Mouse (Mus musculus): Measurements from ENCODE around the gene Plcb4. TPM values are rescaled to one million over a fixed set of nuclear protein-coding genes. Genes with fewer than 3 reads are reported as not detected.
A peak's percentile ranks its signal among the peaks of the same experiment; 100 is the strongest.

The Plcb4 gene
- polyA plus RNA-seq, 1 experiment from 2014 or later, result 33.8 TPM

GRCm38 (mm10) chr2:135838651-135839286 is 180.0 kb downstream of the Plcb4 start:
- H3K9me3 ChIP-seq (replicated peaks; ENCODE audit: control insufficient read depth, low read length), result no peaks in the 10 kb centered on the region
- H3K27ac ChIP-seq (ENCODE audit: low read depth, low read length), result 0 out of 2 replicates have a peak overlapping the region, but pooled peaks have one; percentile 22
- ATAC-seq (replicated peaks; ENCODE audit: insufficient number of reproducible peaks, low FRiP score, low TSS enrichment), result no peak
- no peaks in the 10 kb centered on the region for H3K27me3 ChIP-seq (ENCODE audit: control insufficient read depth, insufficient read depth, low read length)
- H3K4me1 ChIP-seq (ENCODE audit: control insufficient read depth, insufficient read depth, low read length), result peaks cover 17% of the 10 kb centered on the region
- H3K4me2 ChIP-seq, result no peak overlapping the region
- no peak overlapping the region for H3K9ac ChIP-seq (ENCODE audit: low read depth, low read length)
- 71% methylated on average over 8 of the region's 8 CpGs for WGBS (ENCODE audit: insufficient replicate concordance)
- H3K36me3 ChIP-seq (ENCODE audit: control insufficient read depth, insufficient read depth, low read length), result no peaks in the 10 kb centered on the region
- no peak overlapping the region for H3K4me3 ChIP-seq (ENCODE audit: low read depth, low read length)

GRCm38 (mm10) chr2:135843721-135844120 is 184.9 kb downstream of the Plcb4 start:
- ATAC-seq (replicated peaks; ENCODE audit: insufficient number of reproducible peaks, low FRiP score, low TSS enrichment), result no peak
- Histone ChIP-seq H3K9ac (ENCODE audit: low read depth, low read length) (no peak overlapping the region), H3K27me3 (ENCODE audit: control insufficient read depth, insufficient read depth, low read length) (no peaks in the 10 kb centered on the region), H3K4me3 (ENCODE audit: low read depth, low read length) (no peak overlapping the region), H3K36me3 (ENCODE audit: control insufficient read depth, insufficient read depth, low read length) (no peaks in the 10 kb centered on the region), H3K4me2 (no peak overlapping the region), H3K9me3 (replicated peaks; ENCODE audit: control insufficient read depth, low read length) (no peaks in the 10 kb centered on the region), H3K27ac (ENCODE audit: low read depth, low read length) (no peak overlapping the region), H3K4me1 (ENCODE audit: control insufficient read depth, insufficient read depth, low read length) (peaks cover 3% of the 10 kb centered on the region)
- WGBS (ENCODE audit: insufficient replicate concordance), result 60% methylated on average over 8 of the region's 8 CpGs

GRCm38 (mm10) chr2:135846903-135847302 is 188.1 kb downstream of the Plcb4 start:
- H3K27me3 ChIP-seq (ENCODE audit: control insufficient read depth, insufficient read depth, low read length), result no peaks in the 10 kb centered on the region
- no peaks in the 10 kb centered on the region for H3K4me1 ChIP-seq (ENCODE audit: control insufficient read depth, insufficient read depth, low read length)
- no peaks in the 10 kb centered on the region for H3K36me3 ChIP-seq (ENCODE audit: control insufficient read depth, insufficient read depth, low read length)
- 77% methylated on average over 3 of the region's 3 CpGs for WGBS (ENCODE audit: insufficient replicate concordance)
- no peaks in the 10 kb centered on the region for H3K9me3 ChIP-seq (replicated peaks; ENCODE audit: control insufficient read depth, low read length)
- H3K4me3 ChIP-seq (ENCODE audit: low read depth, low read length), result no peak overlapping the region
- H3K9ac ChIP-seq (ENCODE audit: low read depth, low read length), result no peak overlapping the region
- no peak overlapping the region for H3K4me2 ChIP-seq
- H3K27ac ChIP-seq (ENCODE audit: low read depth, low read length), result no peak overlapping the region
- no peak for ATAC-seq (replicated peaks; ENCODE audit: insufficient number of reproducible peaks, low FRiP score, low TSS enrichment)

- WGBS (ENCODE audit: insufficient replicate concordance), result 85% methylated on average over 6 of the region's 6 CpGs
- no peak for ATAC-seq (replicated peaks; ENCODE audit: insufficient number of reproducible peaks, low FRiP score, low TSS enrichment)
- no peak overlapping the region for H3K9ac ChIP-seq (ENCODE audit: low read depth, low read length)
Measured at GRCm38 (mm10) chr2:135847738-135848137, 188.9 kb downstream of the Plcb4 start.

DNA sequence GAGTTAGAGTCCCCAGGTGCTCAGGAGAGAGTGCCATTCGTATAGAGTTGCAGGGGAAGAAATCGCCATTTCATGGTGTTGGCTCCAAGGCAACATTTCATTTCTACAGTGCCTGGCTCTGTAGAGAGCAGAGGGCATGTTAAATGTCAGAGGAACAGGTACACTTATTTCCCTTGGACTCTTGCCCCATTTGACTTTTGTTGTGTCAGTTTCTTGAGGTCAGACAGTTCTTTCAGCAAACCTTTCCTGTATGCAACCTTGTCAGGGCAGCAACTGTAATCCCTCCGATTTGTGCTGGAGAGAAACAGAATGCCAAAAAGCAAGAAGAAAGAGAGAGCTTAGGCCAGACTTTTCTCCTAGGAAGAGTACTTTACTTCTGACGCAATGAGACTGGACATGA is 189.4 kb downstream of the Plcb4 start:
- WGBS (ENCODE audit: insufficient replicate concordance), result 83% methylated on average over 4 of the region's 4 CpGs

More at GRCm38 (mm10) chr2:135847738-135848137, 188.9 kb downstream of the Plcb4 start:
- H3K27ac ChIP-seq (ENCODE audit: low read depth, low read length), result no peak overlapping the region
- H3K4me3 ChIP-seq (ENCODE audit: low read depth, low read length), result no peak overlapping the region
- H3K4me1 ChIP-seq (ENCODE audit: control insufficient read depth, insufficient read depth, low read length), result no peaks in the 10 kb centered on the region
- H3K4me2 ChIP-seq, result no peak overlapping the region
- H3K9me3 ChIP-seq (replicated peaks; ENCODE audit: control insufficient read depth, low read length), result no peaks in the 10 kb centered on the region
- H3K27me3 ChIP-seq (ENCODE audit: control insufficient read depth, insufficient read depth, low read length), result no peaks in the 10 kb centered on the region
- H3K36me3 ChIP-seq (ENCODE audit: control insufficient read depth, insufficient read depth, low read length), result no peaks in the 10 kb centered on the region

GRCm38 (mm10) chr2:135851964-135852363 is 193.2 kb downstream of the Plcb4 start:
- no peak overlapping the region for H3K4me3 ChIP-seq (ENCODE audit: low read depth, low read length)
- no peak overlapping the region for H3K27ac ChIP-seq (ENCODE audit: low read depth, low read length)
- no peaks in the 10 kb centered on the region for H3K27me3 ChIP-seq (ENCODE audit: control insufficient read depth, insufficient read depth, low read length)
- H3K36me3 ChIP-seq (ENCODE audit: control insufficient read depth, insufficient read depth, low read length), result no peaks in the 10 kb centered on the region
- no peak overlapping the region for H3K9ac ChIP-seq (ENCODE audit: low read depth, low read length)
- WGBS (ENCODE audit: insufficient replicate concordance), result 72% methylated on average over 5 of the region's 5 CpGs
- no peak overlapping the region for H3K4me2 ChIP-seq
- no peaks in the 10 kb centered on the region for H3K4me1 ChIP-seq (ENCODE audit: control insufficient read depth, insufficient read depth, low read length)
- ATAC-seq (replicated peaks; ENCODE audit: insufficient number of reproducible peaks, low FRiP score, low TSS enrichment), result no peak
- no peaks in the 10 kb centered on the region for H3K9me3 ChIP-seq (replicated peaks; ENCODE audit: control insufficient read depth, low read length)

More for the DNA sequence above, 189.4 kb downstream of the Plcb4 start:
- Histone ChIP-seq H3K27ac (ENCODE audit: low read depth, low read length) (no peak overlapping the region), H3K9me3 (replicated peaks; ENCODE audit: control insufficient read depth, low read length) (no peaks in the 10 kb centered on the region), H3K4me1 (ENCODE audit: control insufficient read depth, insufficient read depth, low read length) (no peaks in the 10 kb centered on the region), H3K27me3 (ENCODE audit: control insufficient read depth, insufficient read depth, low read length) (no peaks in the 10 kb centered on the region), H3K9ac (ENCODE audit: low read depth, low read length) (no peak overlapping the region), H3K36me3 (ENCODE audit: control insufficient read depth, insufficient read depth, low read length) (no peaks in the 10 kb centered on the region), H3K4me2 (no peak overlapping the region), H3K4me3 (ENCODE audit: low read depth, low read length) (no peak overlapping the region)
- ATAC-seq (replicated peaks; ENCODE audit: insufficient number of reproducible peaks, low FRiP score, low TSS enrichment), result no peak

GRCm38 (mm10) chr2:135853085-135853484 is 194.3 kb downstream of the Plcb4 start:
- Histone ChIP-seq H3K4me1 (ENCODE audit: control insufficient read depth, insufficient read depth, low read length) (no peaks in the 10 kb centered on the region), H3K9me3 (replicated peaks; ENCODE audit: control insufficient read depth, low read length) (no peaks in the 10 kb centered on the region), H3K36me3 (ENCODE audit: control insufficient read depth, insufficient read depth, low read length) (no peaks in the 10 kb centered on the region), H3K4me2 (no peak overlapping the region), H3K27ac (ENCODE audit: low read depth, low read length) (no peak overlapping the region), H3K9ac (ENCODE audit: low read depth, low read length) (no peak overlapping the region), H3K27me3 (ENCODE audit: control insufficient read depth, insufficient read depth, low read length) (no peaks in the 10 kb centered on the region), H3K4me3 (ENCODE audit: low read depth, low read length) (no peak overlapping the region)
- WGBS (ENCODE audit: insufficient replicate concordance), result 63% methylated on average over 2 of the region's 2 CpGs
- ATAC-seq (replicated peaks; ENCODE audit: insufficient number of reproducible peaks, low FRiP score, low TSS enrichment), result no peak

DNA sequence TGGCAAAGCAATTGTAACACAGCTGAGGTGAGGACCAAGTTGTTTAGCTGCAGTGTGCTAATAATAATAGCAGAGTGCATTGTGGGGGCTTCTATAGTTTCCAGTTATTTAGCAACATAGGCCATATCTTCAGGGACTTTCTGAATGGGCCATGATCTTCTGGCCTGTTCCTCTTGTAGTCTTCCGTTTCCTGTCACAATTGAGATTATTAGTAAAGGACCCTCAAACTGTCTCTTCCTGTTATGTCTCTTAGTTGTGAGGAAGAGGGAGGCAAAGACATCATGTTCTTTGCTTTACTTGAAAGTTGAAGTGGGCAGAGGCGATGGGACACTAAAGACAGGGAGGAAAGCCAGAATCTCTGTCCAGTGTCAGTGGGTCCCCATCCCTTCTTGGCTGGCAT is 195.2 kb downstream of the Plcb4 start:
- no peaks in the 10 kb centered on the region for H3K4me1 ChIP-seq (ENCODE audit: control insufficient read depth, insufficient read depth, low read length)
- WGBS (ENCODE audit: insufficient replicate concordance), result 76% methylated on average over 2 of the region's 2 CpGs
- H3K27me3 ChIP-seq (ENCODE audit: control insufficient read depth, insufficient read depth, low read length), result no peaks in the 10 kb centered on the region
- H3K4me3 ChIP-seq (ENCODE audit: low read depth, low read length), result no peak overlapping the region
- no peak overlapping the region for H3K4me2 ChIP-seq
- H3K9me3 ChIP-seq (replicated peaks; ENCODE audit: control insufficient read depth, low read length), result no peaks in the 10 kb centered on the region
- H3K36me3 ChIP-seq (ENCODE audit: control insufficient read depth, insufficient read depth, low read length), result no peaks in the 10 kb centered on the region
- no peak overlapping the region for H3K9ac ChIP-seq (ENCODE audit: low read depth, low read length)
- no peak overlapping the region for H3K27ac ChIP-seq (ENCODE audit: low read depth, low read length)
- ATAC-seq (replicated peaks; ENCODE audit: insufficient number of reproducible peaks, low FRiP score, low TSS enrichment), result no peak

- Histone ChIP-seq H3K9me3 (replicated peaks; ENCODE audit: control insufficient read depth, low read length) (no peaks in the 10 kb centered on the region), H3K4me1 (ENCODE audit: control insufficient read depth, insufficient read depth, low read length) (no peaks in the 10 kb centered on the region; the same call in 1 of the 2 replicates), H3K27ac (ENCODE audit: low read depth, low read length) (no peak overlapping the region), H3K27me3 (ENCODE audit: control insufficient read depth, insufficient read depth, low read length) (no peaks in the 10 kb centered on the region), H3K4me3 (ENCODE audit: low read depth, low read length) (no peak overlapping the region), H3K9ac (ENCODE audit: low read depth, low read length) (no peak overlapping the region), H3K36me3 (ENCODE audit: control insufficient read depth, insufficient read depth, low read length) (no peaks in the 10 kb centered on the region), H3K4me2 (no peak overlapping the region)
- ATAC-seq (replicated peaks; ENCODE audit: insufficient number of reproducible peaks, low FRiP score, low TSS enrichment), result no peak
- 81% methylated on average over 6 of the region's 6 CpGs for WGBS (ENCODE audit: insufficient replicate concordance)
Measured at GRCm38 (mm10) chr2:135855890-135856490, 197.2 kb downstream of the Plcb4 start.
